Mouse (Mus musculus) olfactory bulb, adult 2 months (tissue): Measurements from ENCODE around the gene Car8.

Experiments
- CTCF ChIP-seq: fragments of 200-500 bp; IDR thresholded peaks from 2 replicates; pipeline ENCODE4 v1.5.1; 2012; ENCODE audit warnings: low read depth, mild to moderate bottlenecking, low read length, moderate library complexity; ENCODE audit not compliant: insufficient read depth
- POLR2A ChIP-seq: fragments of 200-500 bp; IDR thresholded peaks from 2 replicates; pipeline ENCODE4 v1.6.1; 2012; ENCODE audit warnings: mild to moderate bottlenecking, low read depth, low read length, moderate library complexity; ENCODE audit not compliant: insufficient read depth

- TF ChIP-seq CTCF, result no peak
- no peak for TF ChIP-seq POLR2A
Measured at GRCm38 (mm10) chr4:8239306-8239670, 447 bp upstream of the Car8 start.
